Mouse (Mus musculus): ENCODE results near the gene Rab37.

DNA sequence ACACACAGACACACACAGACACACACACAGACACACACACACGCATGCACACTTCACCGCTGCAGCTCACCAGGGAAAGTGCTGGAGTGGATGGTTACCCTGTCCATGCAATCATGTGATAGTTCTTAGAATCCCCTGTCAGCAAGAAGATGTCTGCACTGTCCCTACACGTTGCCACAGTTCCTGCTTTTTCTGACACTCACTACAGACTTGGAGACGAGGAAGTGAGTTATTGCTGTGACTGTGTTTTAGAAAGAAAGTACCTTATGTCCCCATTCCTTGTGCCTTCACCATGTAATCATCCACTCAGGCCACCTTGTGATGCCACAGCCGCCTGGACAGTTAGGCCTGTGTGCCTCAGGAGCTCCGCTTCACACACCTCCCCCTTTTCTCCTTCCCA is 98.1 kb downstream of the Rab37 start:
- no peak for TF ChIP-seq CTCF (IDR thresholded peaks at IDR 0.05; ENCODE audit: low read depth)
- no peak for TF ChIP-seq EP300 (optimal IDR thresholded peaks at IDR 0.05)
